Mouse (Mus musculus) liver, embryonic 14.5 days (tissue): ENCODE measurements around the gene S100pbp.

ENCODE experiments used
- CTCF ChIP-seq: IDR thresholded peaks from 2 replicates; pipeline ENCODE4 v1.5.1; 2016; ENCODE audit warnings: antibody characterized with exemption, low read depth, control low read depth
- EP300 ChIP-seq: IDR thresholded peaks from 2 replicates; pipeline ENCODE4 v1.6.1; 2016; ENCODE audit warnings: antibody characterized with exemption, low read depth

DNA sequence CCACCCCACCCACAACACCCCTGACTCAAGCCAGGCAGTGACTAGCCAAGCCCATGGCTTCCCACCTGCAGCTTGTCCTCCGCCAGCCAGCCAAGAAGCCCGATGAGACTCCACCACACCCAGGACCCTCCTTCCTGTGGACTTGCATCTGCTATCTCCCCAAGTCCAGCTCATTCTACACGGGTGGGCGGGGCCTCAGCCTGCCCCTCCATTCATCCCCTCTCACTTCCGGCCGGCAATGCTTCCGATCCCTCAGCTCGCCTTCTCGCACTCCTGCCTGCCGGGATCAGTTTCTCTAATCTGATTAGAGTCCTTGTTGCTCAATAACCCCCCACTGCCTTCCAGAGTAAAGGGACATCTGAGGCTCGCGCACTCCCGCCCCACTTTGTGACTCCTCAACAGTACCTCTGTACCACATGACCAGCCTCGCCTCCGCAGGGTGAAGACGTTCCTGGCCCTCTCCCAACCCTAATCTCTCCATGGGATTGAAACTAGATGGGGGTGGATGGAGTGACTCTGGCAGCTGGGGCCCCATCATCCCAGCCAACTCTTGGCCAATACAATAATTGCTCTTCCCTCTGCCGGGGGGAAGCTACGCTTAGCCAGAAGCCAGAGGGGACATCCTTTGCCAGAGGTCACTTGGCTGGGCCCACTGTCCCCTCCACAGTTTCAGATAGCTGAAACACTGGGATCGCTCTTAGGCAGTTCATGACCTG is 63.6 kb downstream of the S100pbp start:
- TF ChIP-seq CTCF (no peak), EP300 (no peak)
